Mouse (Mus musculus): Measurements from ENCODE around the gene Abtb2.

GRCm38 (mm10) chr2:103639701-103640100, 73.6 kb downstream of the Abtb2 start:
- TF ChIP-seq CTCF (IDR thresholded peaks at IDR 0.05; ENCODE audit: control insufficient read depth, insufficient read depth, insufficient read length) (no peak), USF1 (IDR thresholded peaks at IDR 0.05; ENCODE audit: low read depth) (no peak), CEBPB (IDR thresholded peaks at IDR 0.05; ENCODE audit: low read depth) (no peak), MYOG (IDR thresholded peaks at IDR 0.05; ENCODE audit: control insufficient read depth, extremely low read depth, insufficient read length) (no peak), MAX (IDR thresholded peaks at IDR 0.05) (no peak), MYOD1 (IDR thresholded peaks at IDR 0.05; ENCODE audit: control insufficient read depth, insufficient read length, low read depth) (no peak)

Measured in C2C12 (cell line).